Mouse (Mus musculus): ENCODE measurements around the gene Gas2. TPM values are rescaled to one million over a fixed set of nuclear protein-coding genes. Genes with fewer than 3 reads are reported as not detected.
A peak's percentile ranks its signal among the peaks of the same experiment; 100 is the strongest.

Gene Gas2
- polyA plus RNA-seq, 1 experiment, result 8.5 TPM

DNA sequence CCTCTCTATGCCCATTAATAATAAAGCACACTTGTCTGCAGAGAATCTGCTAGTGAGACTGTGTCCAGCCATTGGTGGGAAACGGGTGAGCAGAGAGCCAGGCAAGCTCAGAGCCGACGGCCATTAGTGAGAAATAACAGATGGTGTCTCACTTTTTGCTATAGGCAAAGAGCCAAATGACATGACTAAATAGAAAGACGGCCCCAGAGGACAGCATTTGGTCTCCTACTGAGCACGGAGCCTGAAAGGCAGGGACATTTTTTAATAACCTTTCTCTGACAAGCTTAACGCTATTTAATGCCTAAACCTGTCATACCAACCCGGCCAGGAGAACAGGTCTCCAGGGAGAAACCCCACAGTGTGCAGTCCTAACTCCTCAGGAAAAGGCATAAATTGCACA lies 29.9 kb upstream of the Gas2 start:
- Histone ChIP-seq H3K36me3 (ENCODE audit: control insufficient read depth, insufficient read depth) (no peaks in the 10 kb centered on the region), H3K4me2 (ENCODE audit: low read depth) (peak overlapping the region; percentile 76), H3ac (ENCODE audit: control insufficient read depth, insufficient read length) (no peak overlapping the region), H3K79me2 (ENCODE audit: control insufficient read depth, insufficient read depth) (no peaks in the 10 kb centered on the region), H3K27me3 (ENCODE audit: control insufficient read depth, insufficient read depth, insufficient read length) (no peaks in the 10 kb centered on the region), H3K4me3 (no peak overlapping the region)
- TF ChIP-seq CEBPB (IDR thresholded peaks at IDR 0.05; ENCODE audit: insufficient read depth, poor library complexity, severe bottlenecking) (no peak), POLR2AphosphoS2 (IDR thresholded peaks at IDR 0.05; ENCODE audit: insufficient read length, low read depth) (no peak), USF1 (IDR thresholded peaks at IDR 0.05; ENCODE audit: low read depth) (no peak), SRF (IDR thresholded peaks at IDR 0.05; ENCODE audit: control insufficient read depth, insufficient read length, low read depth) (no peak), TCF12 (IDR thresholded peaks at IDR 0.05; ENCODE audit: insufficient read depth, poor library complexity, severe bottlenecking) (no peak), REST (IDR thresholded peaks at IDR 0.05; ENCODE audit: insufficient read depth, insufficient read length) (no peak), MAX (IDR thresholded peaks at IDR 0.05; ENCODE audit: low read depth) (no peak), E2F4 (IDR thresholded peaks at IDR 0.05; ENCODE audit: insufficient read depth) (no peak), MYOD1 (IDR thresholded peaks at IDR 0.05; ENCODE audit: control insufficient read depth in 1 of 3, insufficient read length in 2 of 3, low read depth in 2 of 3) (no peak), TCF3 (IDR thresholded peaks at IDR 0.05; ENCODE audit: insufficient read length, low read depth) (no peak), POLR2A (IDR thresholded peaks at IDR 0.05; ENCODE audit: insufficient read length, low read depth) (no peak), MYOG (IDR thresholded peaks at IDR 0.05; ENCODE audit: control insufficient read depth in 1 of 3, insufficient read depth in 1 of 3, insufficient read length in 2 of 3, low read depth in 2 of 3) (no peak)

DNA sequence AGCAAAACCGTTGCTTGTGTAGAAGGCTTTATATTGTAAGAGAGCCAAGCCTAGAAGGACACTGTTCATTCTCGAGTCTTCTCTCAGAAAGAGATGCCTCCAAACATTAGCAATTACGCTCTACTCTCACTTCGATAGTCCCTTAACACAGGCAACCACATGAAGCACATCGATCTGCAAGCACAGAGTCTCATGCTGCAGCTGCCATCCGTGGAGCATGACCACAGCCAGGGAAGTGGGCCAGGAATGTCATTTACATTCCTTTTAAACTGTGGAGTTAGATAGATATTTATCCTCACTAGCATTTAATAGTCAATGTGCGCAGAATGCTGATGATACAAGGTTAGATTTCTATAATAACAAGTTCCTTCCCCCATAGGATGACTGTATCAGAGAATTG lies 21.3 kb upstream of the Gas2 start:
- no peak overlapping the region for H3ac ChIP-seq (ENCODE audit: control insufficient read depth, insufficient read length)
- H3K4me2 ChIP-seq (ENCODE audit: low read depth), result peak overlapping the region; percentile 45
- H3K4me3 ChIP-seq, result no peak overlapping the region
- TF ChIP-seq MYOD1 (IDR thresholded peaks at IDR 0.05; ENCODE audit: control insufficient read depth in 1 of 3, insufficient read length in 2 of 3, low read depth in 2 of 3), result peak in 2 of 3 experiments; percentile 82 to 86
- no peak for TF ChIP-seq REST (IDR thresholded peaks at IDR 0.05; ENCODE audit: insufficient read depth, insufficient read length)
- TF ChIP-seq MYOG (IDR thresholded peaks at IDR 0.05; ENCODE audit: control insufficient read depth in 1 of 3, insufficient read depth in 1 of 3, insufficient read length in 2 of 3, low read depth in 2 of 3), result peak; percentile 30 to 78 (median 62)
- TF ChIP-seq POLR2AphosphoS2 (IDR thresholded peaks at IDR 0.05; ENCODE audit: insufficient read length, low read depth), result no peak
- no peaks in the 10 kb centered on the region for H3K79me2 ChIP-seq (ENCODE audit: control insufficient read depth, insufficient read depth)
- H3K27me3 ChIP-seq (ENCODE audit: control insufficient read depth, insufficient read depth, insufficient read length), result no peaks in the 10 kb centered on the region
- no peaks in the 10 kb centered on the region for H3K36me3 ChIP-seq (ENCODE audit: control insufficient read depth, insufficient read depth)

DNA sequence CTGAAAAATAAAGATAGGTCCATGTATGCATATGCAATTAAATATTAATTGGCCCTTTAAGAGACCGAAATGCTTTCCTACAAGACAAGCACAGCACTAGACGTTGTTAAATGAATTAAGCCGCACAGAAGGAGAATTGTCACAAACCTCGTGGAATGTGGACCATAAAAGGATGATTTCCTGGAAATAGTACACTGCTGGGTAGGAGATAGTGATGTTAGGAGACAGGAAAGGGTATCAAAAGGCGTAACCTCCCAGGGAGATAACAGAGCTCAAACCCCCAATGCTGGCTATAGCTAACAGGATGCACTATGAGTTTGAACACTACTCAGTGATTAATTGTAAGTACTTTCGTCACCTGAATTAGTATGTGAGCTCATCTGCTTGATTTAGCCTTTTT lies 10.9 kb upstream of the Gas2 start:
- H3ac ChIP-seq (ENCODE audit: control insufficient read depth, insufficient read length), result no peak overlapping the region
- no peak overlapping the region for H3K4me2 ChIP-seq (ENCODE audit: low read depth)
- no peaks in the 10 kb centered on the region for H3K79me2 ChIP-seq (ENCODE audit: control insufficient read depth, insufficient read depth)
- no peaks in the 10 kb centered on the region for H3K36me3 ChIP-seq (ENCODE audit: control insufficient read depth, insufficient read depth)
- TF ChIP-seq POLR2A (IDR thresholded peaks at IDR 0.05; ENCODE audit: insufficient read length, low read depth), result no peak
- TF ChIP-seq SRF (IDR thresholded peaks at IDR 0.05; ENCODE audit: control insufficient read depth, insufficient read length, low read depth), result no peak
- TF ChIP-seq MYOD1 (IDR thresholded peaks at IDR 0.05; ENCODE audit: control insufficient read depth in 1 of 3, insufficient read length in 2 of 3, low read depth in 2 of 3), result no peak
- no peak for TF ChIP-seq MYOG (IDR thresholded peaks at IDR 0.05; ENCODE audit: control insufficient read depth in 1 of 3, insufficient read depth in 1 of 3, insufficient read length in 2 of 3, low read depth in 2 of 3)
- no peak for TF ChIP-seq TCF3 (IDR thresholded peaks at IDR 0.05; ENCODE audit: insufficient read length, low read depth)
- TF ChIP-seq USF1 (IDR thresholded peaks at IDR 0.05; ENCODE audit: low read depth), result no peak
- no peaks in the 10 kb centered on the region for H3K27me3 ChIP-seq (ENCODE audit: control insufficient read depth, insufficient read depth, insufficient read length)
- H3K4me3 ChIP-seq, result no peak overlapping the region

DNA sequence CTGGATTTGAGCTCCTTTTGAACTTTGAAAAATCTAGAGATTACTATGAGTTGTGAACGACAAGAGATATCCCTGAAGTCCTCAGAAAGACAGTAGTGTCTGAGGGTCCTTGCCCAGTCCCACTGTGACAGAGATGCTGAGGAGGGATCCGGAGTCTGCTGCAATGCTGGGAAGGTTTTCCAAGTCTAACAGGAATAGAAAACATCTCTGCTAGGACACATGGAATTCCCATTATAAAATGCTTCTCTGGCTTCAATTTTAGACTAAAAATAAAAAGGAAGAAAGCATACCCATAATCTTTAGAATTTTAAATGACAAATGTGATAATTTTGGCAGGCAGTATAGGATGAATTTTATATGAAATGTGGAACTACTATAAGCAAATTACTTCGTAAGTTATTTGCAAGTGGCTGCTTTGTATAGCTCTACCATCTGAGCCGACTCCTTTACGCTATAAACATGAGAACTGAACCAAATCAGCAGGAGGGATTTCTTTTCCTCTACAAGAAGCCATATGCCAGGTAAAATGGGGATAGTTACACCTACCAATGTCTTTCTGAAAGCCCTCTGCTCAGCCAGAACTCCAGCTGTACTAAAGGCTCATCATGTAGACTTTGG lies 9.8 kb upstream of the Gas2 start:
- H3ac ChIP-seq (ENCODE audit: control insufficient read depth, insufficient read length), result no peak overlapping the region
- H3K27me3 ChIP-seq (ENCODE audit: control insufficient read depth, insufficient read depth, insufficient read length), result no peaks in the 10 kb centered on the region
- H3K4me3 ChIP-seq, result no peak overlapping the region
- peaks cover 9% of the 10 kb centered on the region for H3K79me2 ChIP-seq (ENCODE audit: control insufficient read depth, insufficient read depth)
- H3K4me2 ChIP-seq (ENCODE audit: low read depth), result no peak overlapping the region
- TF ChIP-seq CEBPB (IDR thresholded peaks at IDR 0.05; ENCODE audit: insufficient read depth, poor library complexity, severe bottlenecking) (no peak), E2F4 (IDR thresholded peaks at IDR 0.05; ENCODE audit: insufficient read depth) (no peak), MYOG (IDR thresholded peaks at IDR 0.05; ENCODE audit: control insufficient read depth in 1 of 3, insufficient read depth in 1 of 3, insufficient read length in 2 of 3, low read depth in 2 of 3) (no peak), POLR2A (IDR thresholded peaks at IDR 0.05; ENCODE audit: insufficient read length, low read depth) (no peak), MYOD1 (IDR thresholded peaks at IDR 0.05; ENCODE audit: control insufficient read depth in 1 of 3, insufficient read length in 2 of 3, low read depth in 2 of 3) (no peak), REST (IDR thresholded peaks at IDR 0.05; ENCODE audit: insufficient read depth, insufficient read length) (no peak), POLR2AphosphoS2 (IDR thresholded peaks at IDR 0.05; ENCODE audit: insufficient read length, low read depth) (no peak), MAX (IDR thresholded peaks at IDR 0.05; ENCODE audit: low read depth) (no peak), TCF3 (IDR thresholded peaks at IDR 0.05; ENCODE audit: insufficient read length, low read depth) (no peak), TCF12 (IDR thresholded peaks at IDR 0.05; ENCODE audit: insufficient read depth, poor library complexity, severe bottlenecking) (no peak), SRF (IDR thresholded peaks at IDR 0.05; ENCODE audit: control insufficient read depth, insufficient read length, low read depth) (no peak)
- H3K36me3 ChIP-seq (ENCODE audit: control insufficient read depth, insufficient read depth), result peaks cover 2% of the 10 kb centered on the region

DNA sequence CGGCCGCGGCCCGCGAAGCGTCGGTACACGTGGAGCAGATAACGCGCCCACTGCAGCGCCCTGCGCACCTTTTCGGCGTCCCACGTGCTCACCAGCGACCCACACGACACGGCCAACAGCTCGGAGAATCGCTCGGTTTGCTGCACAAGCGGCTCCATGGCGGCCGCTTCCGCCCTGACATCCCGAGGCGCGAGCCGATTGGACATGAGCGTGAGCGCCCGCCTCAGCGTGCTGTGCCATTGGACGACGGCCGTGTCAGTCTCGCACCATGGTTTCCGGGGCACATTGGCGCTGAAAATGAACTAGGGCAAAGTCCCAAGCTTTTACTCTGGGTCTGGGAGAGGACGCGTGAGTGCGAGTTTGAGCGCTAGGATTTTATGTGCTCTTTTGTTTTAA lies 280 bp downstream of the Gas2 start, which contains the start of gene Fancf:
Fancf (minus strand) TSS at position 171 of the 396 bp plus-strand sequence.
- H3K4me3 ChIP-seq, result peak within 1 kb of the TSS; percentile 39
- no peaks in the 10 kb centered on the region for H3K27me3 ChIP-seq (ENCODE audit: control insufficient read depth, insufficient read depth, insufficient read length)
- no peak for TF ChIP-seq MYOG (IDR thresholded peaks at IDR 0.05; ENCODE audit: control insufficient read depth in 1 of 3, insufficient read depth in 1 of 3, insufficient read length in 2 of 3, low read depth in 2 of 3)
- TF ChIP-seq REST (IDR thresholded peaks at IDR 0.05; ENCODE audit: insufficient read depth, insufficient read length), result no peak
- TF ChIP-seq USF1 (IDR thresholded peaks at IDR 0.05; ENCODE audit: low read depth), result no peak
- no peak for TF ChIP-seq MAX (IDR thresholded peaks at IDR 0.05; ENCODE audit: low read depth)
- peak; percentile 41 for TF ChIP-seq POLR2A (IDR thresholded peaks at IDR 0.05; ENCODE audit: insufficient read length, low read depth)
- TF ChIP-seq POLR2AphosphoS2 (IDR thresholded peaks at IDR 0.05; ENCODE audit: insufficient read length, low read depth), result peak; percentile 85
- TF ChIP-seq SRF (IDR thresholded peaks at IDR 0.05; ENCODE audit: control insufficient read depth, insufficient read length, low read depth), result no peak
- TF ChIP-seq CEBPB (IDR thresholded peaks at IDR 0.05; ENCODE audit: insufficient read depth, poor library complexity, severe bottlenecking), result no peak
- TF ChIP-seq E2F4 (IDR thresholded peaks at IDR 0.05; ENCODE audit: insufficient read depth), result peak; percentile 91
- H3K79me2 ChIP-seq (ENCODE audit: control insufficient read depth, insufficient read depth), result peaks cover 42% of the 10 kb centered on the region
- peak within 1 kb of the TSS; percentile 91 for H3ac ChIP-seq (ENCODE audit: control insufficient read depth, insufficient read length)
- H3K4me2 ChIP-seq (ENCODE audit: low read depth), result peak within 1 kb of the TSS; percentile 96
- H3K36me3 ChIP-seq (ENCODE audit: control insufficient read depth, insufficient read depth), result peaks cover 20% of the 10 kb centered on the region
